Mouse (Mus musculus): ENCODE data around the gene Pou4f2.

Pou4f2 gene

GRCm38 (mm10) chr8:78436071-78436651 lies at the start of gene Pou4f2:
TSS of gene Pou4f2 (minus strand) at chr8:78436645.
- in situ Hi-C loops (cut with MboI, MseI) = no loop called here

GRCm38 (mm10) chr8:78477051-78477829 lies 40.8 kb upstream of the Pou4f2 start:
- in situ Hi-C loops (cut with MboI, MseI) = no loop called here

GRCm38 (mm10) chr8:78467889-78468288 lies 31.4 kb upstream of the Pou4f2 start:
- in situ Hi-C loops (cut with MboI, MseI) = loop anchor here (25.0 kb wide), 1 partner anchor 406 kb away; no protein-coding TSS in a partner anchor

- in situ Hi-C loops (cut with MboI, MseI) = loop anchor here (5.0 to 25.0 kb wide), 2 partner anchors 402 to 827 kb away; no protein-coding TSS in a partner anchor
These were observed 27.5 kb upstream of the Pou4f2 start for GRCm38 (mm10) chr8:78463941-78464340.

- in situ Hi-C loops (cut with MboI, MseI) = loop anchor here (25.0 kb wide), 1 partner anchor 394 kb away; no protein-coding TSS in a partner anchor
These were observed 20.0 kb upstream of the Pou4f2 start for GRCm38 (mm10) chr8:78456441-78456840.

GRCm38 (mm10) chr8:78442781-78443180 lies 6.3 kb upstream of the Pou4f2 start:
- in situ Hi-C loops (cut with MboI, MseI) = no loop called here

GRCm38 (mm10) chr8:78438121-78438520 lies 1.7 kb upstream of the Pou4f2 start:
- in situ Hi-C loops (cut with MboI, MseI) = no loop called here

- in situ Hi-C loops (cut with MboI, MseI) = no loop called here
These were observed 948 bp upstream of the Pou4f2 start for GRCm38 (mm10) chr8:78437140-78438045.

GRCm38 (mm10) chr8:78436661-78437060 lies 216 bp upstream of the Pou4f2 start:
- in situ Hi-C loops (cut with MboI, MseI) = no loop called here

GRCm38 (mm10) chr8:78435624-78435960 lies 853 bp downstream of the Pou4f2 start:
- in situ Hi-C loops (cut with MboI, MseI) = no loop called here

- in situ Hi-C loops (cut with MboI, MseI) = no loop called here
These were observed 1.4 kb downstream of the Pou4f2 start for GRCm38 (mm10) chr8:78434823-78435623.

- in situ Hi-C loops (cut with MboI, MseI) = no loop called here
These were observed 2.1 kb downstream of the Pou4f2 start for GRCm38 (mm10) chr8:78434340-78434739.

- in situ Hi-C loops (cut with MboI, MseI) = no loop called here
These were observed 3.1 kb downstream of the Pou4f2 start for GRCm38 (mm10) chr8:78433318-78433717.

- in situ Hi-C loops (cut with MboI, MseI) = no loop called here
These were observed 4.0 kb downstream of the Pou4f2 start for GRCm38 (mm10) chr8:78432451-78432850.

- in situ Hi-C loops (cut with MboI, MseI) = no loop called here
These were observed 5.1 kb downstream of the Pou4f2 start for GRCm38 (mm10) chr8:78431356-78431755.

GRCm38 (mm10) chr8:78428148-78428547 lies 8.3 kb downstream of the Pou4f2 start:
- in situ Hi-C loops (cut with MboI, MseI) = no loop called here

- in situ Hi-C loops (cut with MboI, MseI) = no loop called here
These were observed 8.7 kb downstream of the Pou4f2 start for GRCm38 (mm10) chr8:78427769-78428130.

GRCm38 (mm10) chr8:78426875-78427768 lies 9.3 kb downstream of the Pou4f2 start:
- in situ Hi-C loops (cut with MboI, MseI) = no loop called here

GRCm38 (mm10) chr8:78426455-78426854 lies 10.0 kb downstream of the Pou4f2 start:
- in situ Hi-C loops (cut with MboI, MseI) = no loop called here

- in situ Hi-C loops (cut with MboI, MseI) = no loop called here
These were observed 12.5 kb downstream of the Pou4f2 start for GRCm38 (mm10) chr8:78423937-78424336.

Data from T-helper 2 cell (primary cell).